Mouse (Mus musculus): ENCODE data around the gene Cd300lg.

Gene Cd300lg

DNA sequence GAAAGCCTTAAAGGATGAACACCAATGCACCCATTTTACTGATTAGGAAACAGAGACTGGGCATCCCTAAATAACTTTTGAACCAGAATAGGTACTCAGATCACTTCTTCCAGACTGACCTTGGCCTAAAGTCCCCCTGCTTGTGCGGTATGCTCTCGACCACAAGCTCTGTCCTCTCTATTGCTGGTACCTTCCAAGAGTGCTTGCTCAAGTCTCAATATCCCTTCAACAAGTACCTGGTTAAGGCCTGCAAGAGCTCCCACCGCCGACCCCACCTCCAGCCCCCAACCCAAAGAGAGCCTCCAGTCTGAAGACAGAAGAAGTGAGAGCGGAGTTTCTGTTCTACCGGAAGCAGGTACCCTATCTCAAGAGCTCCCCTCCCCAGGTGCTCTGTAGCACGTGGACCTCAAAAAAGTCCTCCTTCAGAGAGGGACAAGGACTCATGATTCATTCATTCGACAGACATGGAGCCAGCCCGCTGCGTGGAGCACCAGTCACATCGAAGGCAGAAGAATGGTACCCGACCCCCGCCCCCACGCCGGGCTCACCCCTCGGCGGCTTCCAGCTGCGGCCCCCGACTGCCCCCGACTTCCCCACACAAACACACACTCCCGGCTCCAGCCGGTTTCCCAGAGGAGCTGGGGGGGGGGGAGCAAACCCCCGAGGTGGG is 15.2 kb upstream of the Cd300lg start:
- no peak for DNase-seq (ENCODE audit: low read depth, low spot score)

DNA sequence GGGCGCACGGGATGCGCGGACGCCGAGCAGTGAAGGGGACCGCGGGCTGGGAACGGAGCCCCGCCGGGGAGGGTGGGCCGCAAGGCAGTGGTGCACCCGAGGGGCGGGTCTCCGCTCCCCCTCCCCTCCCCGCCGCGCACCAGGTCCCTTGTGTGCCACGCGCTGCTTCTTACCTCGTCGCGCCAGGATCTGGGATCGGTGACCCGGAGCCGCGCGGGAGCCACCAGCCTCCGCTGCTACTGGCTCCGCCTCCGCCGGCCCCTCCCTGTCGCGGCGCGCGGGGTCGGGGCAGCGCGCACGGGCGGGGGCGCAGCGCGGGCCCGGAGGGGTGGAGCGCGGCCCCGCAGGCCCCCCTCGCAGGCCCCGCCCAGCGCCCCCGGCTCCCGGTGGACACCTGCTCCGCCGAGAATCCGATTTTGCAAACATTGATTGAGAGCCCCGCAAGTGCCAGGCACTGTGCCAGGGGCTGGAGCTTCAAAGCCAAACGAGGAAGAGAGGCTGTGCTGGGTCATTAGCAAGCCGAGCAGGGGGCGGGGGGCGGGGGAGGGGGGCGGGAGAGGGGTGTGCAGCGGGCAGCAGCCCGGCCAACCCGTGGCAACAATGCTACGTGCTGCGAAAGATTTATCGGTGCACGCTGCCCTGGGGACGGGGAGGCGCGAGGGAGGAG is 14.5 kb upstream of the Cd300lg start:
- DNase-seq (ENCODE audit: low read depth, low spot score), result peak; percentile 49

DNA sequence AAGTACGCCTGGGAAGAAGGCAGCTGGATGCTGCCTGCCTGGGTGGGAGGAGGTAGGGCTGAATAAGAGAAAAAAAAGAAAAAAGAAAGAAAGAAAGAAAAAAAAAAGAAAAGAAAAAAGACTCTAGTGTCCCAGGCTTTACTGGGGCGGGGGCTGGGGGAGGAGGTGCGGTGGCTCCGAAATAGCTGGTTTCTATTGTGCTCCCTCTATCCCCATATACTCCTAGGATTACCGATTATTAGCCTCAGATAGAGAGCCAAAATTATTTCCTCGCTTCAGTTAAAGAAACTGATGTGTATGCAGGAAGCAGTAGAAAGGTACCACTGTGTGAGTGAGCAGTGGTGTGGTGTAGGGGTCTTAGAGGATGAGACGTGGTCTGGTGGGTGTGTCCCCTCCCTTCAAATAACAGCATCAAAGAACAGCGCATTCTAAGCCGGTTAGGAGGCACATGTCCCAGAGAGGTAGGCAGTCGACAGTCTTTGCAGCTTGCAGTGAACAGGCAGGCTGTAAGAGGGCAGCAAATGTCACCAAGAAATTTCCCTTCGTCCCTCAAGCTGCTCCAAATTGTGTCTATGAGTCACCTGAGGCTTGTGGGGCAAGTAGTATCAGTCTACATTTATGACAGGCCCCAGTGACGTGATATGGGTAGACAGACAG is 13.8 kb upstream of the Cd300lg start:
- DNase-seq (ENCODE audit: low read depth, low spot score), result no peak

DNA sequence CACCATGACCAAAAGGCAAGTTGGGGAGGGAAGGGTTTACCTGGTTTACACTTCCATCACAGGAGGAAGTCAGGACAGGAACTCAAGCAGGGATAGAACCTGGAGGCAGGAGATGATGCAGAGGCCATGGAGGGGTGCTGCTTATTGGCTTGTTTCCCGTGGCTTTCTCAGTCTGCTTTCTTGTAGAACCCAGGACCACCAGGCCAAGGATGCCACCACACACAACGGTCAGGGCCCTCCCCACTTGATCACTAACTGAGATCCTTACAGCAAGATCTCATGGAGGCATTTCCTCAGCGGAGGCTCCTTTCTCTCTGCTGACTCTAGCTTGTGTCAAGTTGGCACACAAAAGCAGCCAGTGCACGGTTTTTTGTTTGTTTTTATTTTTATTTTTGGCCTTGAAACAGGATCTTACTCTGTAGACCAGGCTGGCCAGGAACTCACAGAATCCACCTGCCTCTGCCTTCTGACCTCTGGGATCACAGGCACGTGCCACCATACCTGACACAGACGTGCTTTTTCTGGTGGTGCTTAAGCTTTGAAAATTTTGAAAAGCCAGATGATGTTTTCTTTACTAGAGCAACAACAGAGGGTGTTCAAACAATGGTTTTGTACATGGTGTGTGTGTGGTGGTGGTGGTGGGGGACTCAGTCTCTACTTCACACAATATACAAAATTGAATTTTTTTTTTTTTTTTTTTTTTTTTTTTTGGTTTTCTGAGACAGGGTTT is 13.1 kb upstream of the Cd300lg start, which contains the start of gene Mpp3:
Gene Mpp3 (minus strand): TSS at position 375 of the 730 bp plus-strand sequence.
- DNase-seq (ENCODE audit: low read depth, low spot score), result no peak

DNA sequence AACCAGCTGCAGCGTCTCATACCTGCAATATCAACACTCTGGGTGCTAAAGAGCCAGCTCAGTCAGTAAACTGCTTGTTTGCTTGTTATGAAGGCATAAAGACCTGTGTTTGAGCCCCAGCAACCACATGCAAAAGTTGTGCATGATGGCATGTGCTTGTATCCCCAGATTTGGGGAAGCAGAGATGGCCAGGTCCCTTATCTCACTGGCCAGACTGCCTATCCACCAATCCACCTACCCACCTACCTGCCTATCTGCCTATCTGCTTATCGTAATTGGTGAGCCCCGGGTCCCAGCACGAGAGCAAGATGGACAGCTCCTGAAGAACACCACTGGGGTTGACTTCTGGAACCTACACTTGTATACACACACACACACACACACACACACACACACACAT is 12.0 kb upstream of the Cd300lg start:
- no peak for DNase-seq (ENCODE audit: low read depth, low spot score)

DNA sequence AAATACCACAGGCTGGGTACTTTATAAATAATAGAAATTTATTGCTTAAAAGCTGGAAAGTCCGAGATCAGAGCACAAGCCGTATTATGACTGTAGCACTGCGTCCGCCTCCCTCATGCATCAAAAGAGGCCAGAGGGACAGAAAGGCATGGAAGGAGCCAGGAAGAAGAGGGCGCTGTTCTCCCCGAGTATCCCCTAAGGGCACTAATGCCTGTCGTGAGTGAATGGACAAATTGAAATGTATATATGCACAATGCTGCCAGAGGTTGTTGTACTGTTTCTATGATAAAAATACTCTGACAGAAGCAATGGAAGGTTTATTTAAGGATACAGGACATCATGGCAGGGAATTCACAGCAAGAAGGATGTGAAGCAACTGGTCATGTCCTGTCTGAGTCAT is 11.3 kb upstream of the Cd300lg start:
- DNase-seq (ENCODE audit: low read depth, low spot score), result no peak

DNA sequence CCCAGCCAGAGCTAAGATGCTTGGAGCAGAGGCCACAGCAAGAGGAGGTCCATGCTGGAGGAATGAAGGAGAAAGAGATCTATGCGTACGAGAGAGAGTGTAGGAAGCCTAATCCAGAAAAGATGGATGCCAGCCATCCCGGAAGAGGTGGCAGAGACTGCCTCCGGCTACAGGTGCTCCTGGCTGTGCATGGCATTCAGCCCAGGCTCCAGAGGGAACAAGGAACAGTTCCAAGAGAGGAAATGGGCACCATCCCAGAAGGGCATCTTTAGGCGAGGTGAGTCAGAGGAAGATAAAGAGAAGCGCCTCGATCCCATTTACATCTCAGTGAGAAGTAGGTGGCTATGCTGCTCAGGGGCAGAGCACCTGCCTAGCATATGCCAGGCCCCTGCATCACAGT is 10.2 kb upstream of the Cd300lg start:
- DNase-seq (ENCODE audit: low read depth, low spot score), result no peak

DNA sequence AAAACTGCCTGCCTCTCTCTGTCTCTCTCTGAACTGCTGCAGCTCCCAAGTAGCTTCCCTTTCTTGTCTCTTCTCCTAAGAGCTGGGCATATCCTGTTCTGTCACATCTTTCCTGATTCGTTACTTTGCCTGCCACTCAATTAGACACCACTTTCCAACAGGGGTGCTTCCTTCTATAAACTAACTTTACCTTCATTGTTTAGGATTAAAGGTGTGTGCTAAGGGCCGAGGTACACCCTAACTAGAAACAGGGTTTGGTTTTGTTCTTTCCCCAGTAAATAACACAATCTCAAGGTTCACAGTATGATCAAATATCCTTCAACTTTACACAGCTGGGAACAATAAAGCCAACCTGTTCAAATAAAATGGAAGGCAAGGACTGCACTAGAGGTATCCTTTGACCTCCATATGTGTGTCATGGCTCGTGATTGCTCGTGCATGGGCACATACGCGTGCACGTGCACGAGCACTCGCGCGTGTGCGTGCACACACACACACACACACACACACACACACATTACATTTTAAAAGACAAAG is 8.2 kb upstream of the Cd300lg start:
- no peak for DNase-seq (ENCODE audit: low read depth, low spot score)

DNA sequence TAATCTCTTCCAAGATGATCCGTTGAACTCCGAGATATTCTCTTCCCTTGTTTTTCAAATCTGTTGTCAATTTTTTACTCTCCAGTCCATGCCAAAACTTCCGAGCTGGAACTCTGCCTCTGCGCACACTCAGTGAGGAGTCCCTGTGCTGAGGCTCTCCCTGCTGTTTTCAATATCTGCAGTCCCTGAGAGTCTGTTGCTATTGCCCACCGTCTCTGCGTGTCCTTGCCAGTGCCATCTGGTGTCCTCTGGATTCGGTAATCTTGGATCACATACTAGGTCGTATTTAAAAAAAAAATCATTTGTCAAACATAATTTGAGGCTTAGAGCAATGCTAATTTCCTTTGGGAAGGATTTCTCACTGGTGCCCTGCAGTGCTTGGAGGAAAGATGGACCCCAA is 6.4 kb upstream of the Cd300lg start:
- no peak for DNase-seq (ENCODE audit: low read depth, low spot score)

DNA sequence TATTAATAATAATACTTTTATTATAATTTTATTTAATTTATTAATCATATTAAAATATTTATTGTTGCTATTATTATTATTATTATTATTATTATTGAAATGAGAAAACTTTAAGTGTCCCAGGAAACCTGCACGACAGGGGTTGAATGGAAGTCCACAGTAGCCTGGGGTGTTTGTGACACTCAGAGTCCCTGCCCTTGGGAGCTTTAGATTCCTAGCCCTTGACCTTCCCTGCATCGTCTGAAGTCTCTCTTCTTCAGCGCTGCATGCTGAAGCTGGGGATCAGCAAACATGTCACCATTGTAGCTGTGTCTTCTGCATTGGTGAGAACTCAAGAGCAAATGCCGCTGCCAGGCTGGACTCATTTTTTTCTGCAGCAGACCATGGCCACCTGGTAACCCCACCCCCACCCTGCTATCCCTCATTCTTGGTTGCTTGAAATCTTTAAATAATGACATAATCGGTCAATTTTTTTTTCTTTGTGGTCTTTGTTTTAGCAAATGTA is 5.8 kb upstream of the Cd300lg start:
- no peak for DNase-seq (ENCODE audit: low read depth, low spot score)

DNA sequence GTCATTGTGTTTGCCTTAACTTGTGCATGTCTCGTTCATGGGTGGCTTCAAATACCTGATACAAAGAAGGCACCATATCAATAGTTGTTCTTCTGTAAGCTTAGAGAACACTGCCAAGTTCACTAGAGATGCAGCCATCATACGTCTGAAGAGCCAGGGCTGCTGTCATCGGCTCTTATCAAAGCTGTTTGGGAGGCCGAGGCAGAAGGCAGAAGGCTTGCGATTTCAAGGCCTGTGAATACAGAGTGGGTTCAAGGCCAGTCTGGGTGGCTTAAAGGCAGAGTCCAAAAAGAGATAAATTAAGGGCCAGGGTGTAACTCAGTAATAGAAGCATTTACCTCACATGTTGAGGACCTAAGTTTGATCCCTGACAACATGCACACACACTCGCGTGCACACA is 5.0 kb upstream of the Cd300lg start:
- DNase-seq (ENCODE audit: low read depth, low spot score), result no peak

DNA sequence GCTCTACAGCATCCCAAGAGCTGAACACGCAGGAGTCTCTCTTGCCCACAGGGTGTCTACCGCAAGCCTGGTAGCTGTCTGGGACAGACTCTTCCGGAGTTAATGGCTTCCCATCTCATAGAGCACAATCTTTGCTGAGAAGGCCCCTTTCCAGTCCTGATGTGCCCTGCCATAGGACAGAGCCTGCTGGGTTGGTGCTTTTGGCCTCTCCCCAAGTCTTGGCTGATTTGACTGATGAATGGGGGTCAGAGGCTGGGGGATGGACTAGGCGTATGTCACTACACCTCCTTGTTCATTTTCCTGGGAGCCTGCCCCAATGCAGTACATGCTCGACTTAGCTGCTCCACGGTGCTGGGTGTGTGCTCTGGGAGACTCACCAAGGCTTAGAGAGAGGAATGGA is 3.5 kb upstream of the Cd300lg start:
- DNase-seq (ENCODE audit: low read depth, low spot score), result no peak

DNA sequence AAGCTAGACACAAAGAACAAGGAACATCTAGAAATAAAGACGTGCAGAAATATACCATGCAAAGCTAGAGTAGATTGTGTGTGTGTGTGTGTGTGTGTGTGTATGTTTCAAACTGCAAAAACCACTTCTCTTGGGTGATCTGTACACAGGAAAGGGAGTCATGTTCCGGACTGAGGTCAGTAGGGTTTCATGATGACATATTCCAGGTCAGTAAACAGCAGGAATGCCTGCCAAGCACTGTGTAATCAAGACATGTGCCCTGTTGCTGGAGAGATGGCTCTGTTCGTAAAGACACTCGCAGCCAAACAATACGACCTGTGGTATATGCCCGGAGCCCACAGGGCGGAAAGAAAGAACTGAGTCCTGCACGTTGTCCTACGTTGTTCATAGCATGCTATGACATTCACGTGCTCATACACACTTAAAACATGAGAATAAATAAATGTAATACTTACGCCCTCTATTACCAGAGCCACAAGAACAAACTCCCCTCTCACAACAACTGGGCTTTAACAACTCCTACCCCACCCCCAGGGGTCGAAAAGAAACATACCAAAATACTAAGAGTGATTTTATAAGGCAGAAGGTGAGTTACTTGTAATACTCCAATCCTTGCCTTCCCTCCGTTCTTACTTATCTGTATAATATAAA is 1.7 kb upstream of the Cd300lg start:
- no peak for DNase-seq (ENCODE audit: low read depth, low spot score)

DNA sequence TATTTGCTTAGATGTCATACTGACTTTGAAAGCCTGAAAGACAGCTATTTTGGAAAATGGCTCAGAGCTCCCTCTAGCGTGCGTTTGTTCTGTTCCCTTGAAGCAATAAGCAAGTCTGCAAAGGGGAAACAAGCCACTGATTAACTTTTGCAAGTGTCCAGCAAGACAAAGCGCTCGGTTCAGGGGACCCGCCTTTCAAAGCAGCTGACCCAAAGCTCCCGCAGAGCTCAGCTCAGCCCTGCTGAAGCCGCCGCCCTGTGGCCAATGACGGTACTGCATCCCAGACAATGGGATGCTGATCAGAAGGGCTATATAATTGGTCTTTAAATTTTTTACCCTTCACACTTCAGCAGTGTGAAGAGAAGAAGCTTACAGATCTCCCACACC is 1.2 kb upstream of the Cd300lg start:
- peak; percentile 91 for DNase-seq (ENCODE audit: low read depth, low spot score)

DNA sequence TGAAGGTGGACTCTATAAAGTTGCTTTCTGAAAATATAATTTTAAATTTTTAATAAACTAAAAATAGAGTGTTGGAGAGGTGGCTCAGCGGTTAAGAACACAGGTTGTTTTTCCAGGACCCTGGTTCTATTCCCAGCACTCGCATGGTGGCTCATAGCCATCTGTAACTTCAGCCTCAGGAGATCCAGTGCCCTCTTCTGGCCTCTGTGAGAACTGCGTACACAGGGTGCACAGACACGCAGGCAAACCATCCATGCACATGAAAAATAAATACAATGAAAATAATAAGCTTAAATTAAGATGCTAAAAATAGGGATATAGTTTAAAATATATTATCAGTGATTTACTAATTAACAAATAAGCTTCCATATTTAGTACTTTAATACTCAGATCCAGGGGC is 663 bp upstream of the Cd300lg start:
- no peak for DNase-seq (ENCODE audit: low read depth, low spot score)

DNA sequence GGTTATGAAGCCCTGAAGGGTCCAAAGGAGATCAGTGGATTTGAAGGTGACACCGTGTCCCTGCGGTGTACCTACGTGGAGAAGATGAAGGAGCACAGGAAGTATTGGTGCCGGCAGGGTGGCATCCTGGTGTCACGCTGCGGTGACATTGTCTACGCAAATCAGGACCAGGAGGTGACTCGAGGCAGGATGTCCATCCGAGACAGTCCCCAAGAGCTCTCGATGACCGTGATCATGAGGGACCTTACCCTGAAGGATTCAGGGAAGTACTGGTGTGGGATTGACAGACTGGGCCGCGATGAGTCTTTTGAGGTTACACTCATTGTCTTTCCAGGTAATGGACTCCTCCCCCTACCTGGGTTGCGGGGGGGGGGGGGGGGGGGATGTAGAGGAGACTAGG is 1.7 kb downstream of the Cd300lg start:
- no peak for DNase-seq (ENCODE audit: low read depth, low spot score)

DNA sequence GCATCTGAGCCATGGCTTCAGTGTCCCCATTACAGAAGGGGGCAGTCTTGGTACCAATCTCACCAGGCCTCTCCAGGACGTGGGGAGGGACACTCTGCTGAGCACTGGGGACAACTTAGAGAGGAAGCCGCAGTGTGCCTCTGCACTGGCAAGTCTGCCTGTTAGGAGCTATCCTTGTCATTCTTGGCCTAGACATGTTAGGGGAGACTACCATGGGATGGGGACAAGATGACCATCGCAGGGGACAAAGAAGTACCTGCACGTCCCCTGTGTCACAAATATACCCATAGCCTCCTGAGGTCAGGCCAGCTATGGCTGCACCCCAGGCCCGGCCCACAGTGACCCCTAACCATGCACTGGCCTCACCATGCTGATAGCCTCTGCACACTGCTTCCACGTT is 2.1 kb downstream of the Cd300lg start:
- no peak for DNase-seq (ENCODE audit: low read depth, low spot score)

DNA sequence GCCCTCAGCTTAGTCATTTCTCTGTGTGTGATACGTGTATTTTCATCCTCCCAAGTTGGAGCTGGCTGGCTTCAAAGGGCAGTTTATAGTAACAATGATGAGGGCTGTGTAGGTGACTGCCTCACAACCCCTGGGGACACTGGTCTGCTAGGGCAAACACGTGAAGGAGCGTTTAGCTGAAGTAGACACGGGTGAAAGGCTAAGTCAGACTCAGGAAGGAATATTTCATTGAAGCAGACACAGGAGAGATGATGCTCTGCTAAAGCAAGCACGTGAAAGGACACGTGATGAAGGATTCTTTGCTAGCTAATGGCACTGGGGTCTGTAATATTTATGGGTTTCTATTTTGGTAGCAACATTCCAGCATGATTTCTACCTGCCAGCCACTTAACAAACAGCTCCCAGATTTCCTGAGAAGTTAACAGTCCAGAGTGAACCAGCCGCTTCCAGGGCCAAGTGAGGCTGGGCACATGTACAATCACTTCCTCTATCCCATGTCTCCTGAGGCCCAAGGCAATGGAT is 3.4 kb downstream of the Cd300lg start:
- DNase-seq (ENCODE audit: low read depth, low spot score), result peak; percentile 49

DNA sequence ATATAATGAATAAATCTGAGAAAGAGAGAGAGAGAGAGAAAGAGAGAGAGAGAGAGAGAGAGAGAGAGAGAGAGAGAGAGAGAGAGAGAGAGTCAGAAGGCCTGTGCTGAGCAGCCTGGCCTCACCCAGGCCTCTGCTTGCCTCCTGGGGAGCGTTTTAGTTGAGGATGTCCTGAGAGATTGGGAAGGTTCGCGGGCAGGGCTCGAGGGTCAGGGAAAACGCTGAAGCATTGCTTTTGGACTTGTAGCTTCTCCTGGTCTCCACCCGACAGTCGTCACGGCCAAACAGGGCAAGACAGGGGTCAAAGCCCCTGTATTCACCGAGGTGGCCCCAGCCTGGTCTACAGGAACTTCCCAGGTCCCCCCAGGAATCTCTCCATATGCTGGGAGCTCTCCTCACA is 5.3 kb downstream of the Cd300lg start:
- no peak for DNase-seq (ENCODE audit: low read depth, low spot score)

DNA sequence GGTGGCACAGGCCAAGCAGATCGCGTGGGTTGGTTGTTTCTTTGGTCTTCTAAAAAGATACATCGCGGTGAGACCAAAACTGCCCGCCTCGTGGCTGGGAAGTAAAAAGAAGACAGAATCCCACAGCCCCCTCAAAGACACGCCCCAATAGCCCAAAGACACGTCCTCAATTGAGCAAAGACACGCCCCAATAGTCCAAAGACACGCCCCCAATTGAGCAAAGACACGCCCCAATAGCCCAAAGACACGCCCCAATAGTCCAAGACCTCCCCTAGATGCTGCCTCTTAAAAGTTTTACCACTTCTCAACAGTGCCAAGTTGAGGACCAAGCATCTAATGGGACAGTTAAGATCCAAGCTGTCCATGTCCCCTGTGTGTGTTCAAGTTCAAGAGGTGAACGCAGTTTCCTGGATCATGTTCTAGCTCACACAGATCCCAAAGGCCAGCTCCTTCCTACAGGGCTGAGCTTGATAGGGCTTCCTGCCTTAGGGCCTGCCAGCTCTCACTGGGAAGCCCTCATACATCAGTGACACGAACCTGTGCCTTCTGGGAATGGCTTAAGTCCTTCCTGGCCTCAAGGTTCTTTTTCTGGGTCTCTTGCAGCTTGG is 8.7 kb downstream of the Cd300lg start:
- peak; percentile 31 for DNase-seq (ENCODE audit: low read depth, low spot score)

DNA sequence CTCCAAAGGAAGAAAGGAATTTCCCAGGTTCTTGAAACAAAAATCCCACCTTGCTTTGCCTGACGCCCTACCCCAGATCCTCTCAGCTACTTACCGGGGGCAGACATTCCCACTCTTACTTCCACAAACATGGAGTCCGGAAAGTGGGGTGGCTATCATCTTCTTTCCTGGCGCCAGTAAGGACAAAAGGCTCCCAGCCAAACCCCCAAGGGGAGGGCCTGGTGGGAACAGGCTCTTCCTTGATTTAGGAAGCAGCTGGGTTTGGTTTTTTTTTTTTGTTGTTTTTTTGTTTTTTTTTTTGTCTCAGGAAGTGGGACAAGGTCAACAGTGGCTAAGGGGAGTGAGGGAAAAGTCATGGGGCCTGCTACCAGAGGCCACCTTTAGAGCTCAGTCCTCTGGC is 10.2 kb downstream of the Cd300lg start:
- DNase-seq (ENCODE audit: low read depth, low spot score), result peak; percentile 71
